Mouse (Mus musculus) erythroid progenitor cell, adult 5-6 weeks (primary cell): ENCODE data around the gene Chpf2. TPM values are rescaled to one million over a fixed set of nuclear protein-coding genes. Genes with fewer than 3 reads are reported as not detected.
A peak's percentile ranks its signal among the peaks of the same experiment; 100 is the strongest.

Experiments
- ATAC-seq: replicated peaks from 2 replicates; pipeline ENCODE4 v1.8.0; 2016; ENCODE audit warnings: moderate number of reproducible peaks, mild to moderate bottlenecking, moderate TSS enrichment, inconsistent platforms; ENCODE audit not compliant: poor library complexity, low FRiP score, severe bottlenecking
- total RNA-seq, 2 experiments: library from RNA; stranded (forward) in 1 of 2; stranded (reverse) in 1 of 2; fragments of 150-400 nt in 1 of 2; fragments of 186-747, 209-891 nt in 1 of 2; gene quantifications; 2 replicates each; pipeline versions ENCODE4 v1.2.3 to v1.2.4; 2015 to 2017; ENCODE audit warnings: low replicate concordance in 2 of 2

Chpf2 gene
- total RNA-seq, 2 experiments from 2014 or later = 5.9 to 11.9 TPM

GRCm38 (mm10) chr5:24589511-24590500 lies 3.3 kb downstream of the Chpf2 start:
- ATAC-seq = no peak

GRCm38 (mm10) chr5:24591268-24591721 lies 4.8 kb downstream of the Chpf2 start:
- no peak for ATAC-seq

- ATAC-seq = no peak
Observed at GRCm38 (mm10) chr5:24591796-24592470, 5.4 kb downstream of the Chpf2 start.

- ATAC-seq = no peak
Observed at GRCm38 (mm10) chr5:24592471-24593160, 6.1 kb downstream of the Chpf2 start.

GRCm38 (mm10) chr5:24593230-24593629 lies 6.7 kb downstream of the Chpf2 start:
- no peak for ATAC-seq

GRCm38 (mm10) chr5:24593928-24594327 lies 7.4 kb downstream of the Chpf2 start:
- no peak for ATAC-seq

GRCm38 (mm10) chr5:24594346-24594745 lies 7.8 kb downstream of the Chpf2 start:
- ATAC-seq = no peak

GRCm38 (mm10) chr5:24595261-24595660 lies 8.7 kb downstream of the Chpf2 start:
- ATAC-seq = no peak

- ATAC-seq = no peak
Observed at GRCm38 (mm10) chr5:24595786-24596380, 9.3 kb downstream of the Chpf2 start.

GRCm38 (mm10) chr5:24596519-24597171 lies 10.1 kb downstream of the Chpf2 start:
- ATAC-seq = no peak

- peak; percentile 73; the same call in 1 of the 2 replicates for ATAC-seq
Observed at GRCm38 (mm10) chr5:24597221-24597728, 10.7 kb downstream of the Chpf2 start.

- no peak for ATAC-seq
Observed at GRCm38 (mm10) chr5:24597901-24598569, 11.5 kb downstream of the Chpf2 start.

GRCm38 (mm10) chr5:24598570-24599006 lies 12.0 kb downstream of the Chpf2 start:
- ATAC-seq = no peak

GRCm38 (mm10) chr5:24599137-24599536 lies 12.6 kb downstream of the Chpf2 start:
- no peak for ATAC-seq

- ATAC-seq = no peak
Observed at GRCm38 (mm10) chr5:24600236-24600635, 13.7 kb downstream of the Chpf2 start.

GRCm38 (mm10) chr5:24601071-24601835 lies 14.7 kb downstream of the Chpf2 start:
- ATAC-seq = no peak

GRCm38 (mm10) chr5:24601911-24602750 lies 15.6 kb downstream of the Chpf2 start:
- ATAC-seq = no peak
